Mouse (Mus musculus) large intestine, adult 2 months (tissue): ENCODE data around the gene Mcat. TPM values are rescaled to one million over a fixed set of nuclear protein-coding genes. Genes with fewer than 3 reads are reported as not detected.

Experiments
- DNase-seq: peaks from one replicate; pipeline ENCODE4 v3.0.0-alpha.2; 2012; ENCODE audit warnings: low read depth, low spot score
- WGBS: fragments of 180-500 bp; shearing (Covaris S2); methylation state at CpG from one replicate; pipeline ENCODE4 v1.1.7; 2018; 5-methylcytosine and 5-hydroxymethylcytosine counted together
- polyA plus RNA-seq: library from polyadenylated mRNA; depleted of rRNA; stranded (reverse); fragments of >200 nt; gene quantifications from 2 replicates; pipeline ENCODE4 v1.2.3, GENCODE M21; 2012

Mcat gene
- polyA plus RNA-seq, 1 experiment, result 18.0 TPM

DNA sequence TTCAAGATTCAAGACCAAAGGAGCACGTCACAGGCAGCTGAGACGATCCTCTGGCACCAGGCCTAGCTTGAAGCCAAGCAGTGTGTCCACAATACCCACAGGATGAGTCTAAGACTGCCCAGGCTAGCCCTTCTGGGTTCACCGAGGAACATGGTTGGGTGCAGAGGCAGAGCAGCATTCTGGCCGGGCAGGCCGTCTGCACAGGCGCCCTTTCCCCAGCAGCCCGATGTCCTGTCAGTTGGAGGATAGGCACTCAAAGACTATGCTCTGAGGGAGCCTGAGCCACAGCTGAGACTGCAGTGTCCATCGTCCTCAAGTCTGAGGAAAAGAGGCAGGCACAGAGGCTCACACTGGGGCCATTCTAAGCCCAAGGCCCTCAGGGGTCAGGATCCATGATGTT, 16.4 kb downstream of the Mcat start:
- DNase-seq, result no peak
- WGBS, result 93% methylated on average over 8 of the region's 8 CpGs

DNA sequence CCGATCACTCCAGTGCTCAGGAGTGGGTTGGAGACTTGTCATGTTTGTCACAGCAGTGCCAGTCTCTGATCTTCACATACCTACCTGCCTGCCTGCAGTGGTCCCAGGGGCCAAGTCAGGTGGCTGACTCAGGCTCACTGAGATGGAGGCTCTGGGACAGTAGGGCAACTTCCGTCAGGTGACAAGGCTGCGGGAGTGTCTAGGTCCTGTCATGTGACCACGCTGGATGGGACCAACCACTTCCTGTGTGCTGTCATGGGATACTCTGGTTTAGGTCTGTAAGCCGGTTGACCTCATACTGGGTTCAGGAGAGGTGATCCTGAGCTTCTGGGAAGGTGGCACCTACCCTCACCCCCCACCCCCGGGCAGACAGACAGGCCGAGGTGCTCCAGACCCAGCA, 17.6 kb downstream of the Mcat start:
- no peak for DNase-seq
- 88% methylated on average over 7 of the region's 7 CpGs for WGBS

DNA sequence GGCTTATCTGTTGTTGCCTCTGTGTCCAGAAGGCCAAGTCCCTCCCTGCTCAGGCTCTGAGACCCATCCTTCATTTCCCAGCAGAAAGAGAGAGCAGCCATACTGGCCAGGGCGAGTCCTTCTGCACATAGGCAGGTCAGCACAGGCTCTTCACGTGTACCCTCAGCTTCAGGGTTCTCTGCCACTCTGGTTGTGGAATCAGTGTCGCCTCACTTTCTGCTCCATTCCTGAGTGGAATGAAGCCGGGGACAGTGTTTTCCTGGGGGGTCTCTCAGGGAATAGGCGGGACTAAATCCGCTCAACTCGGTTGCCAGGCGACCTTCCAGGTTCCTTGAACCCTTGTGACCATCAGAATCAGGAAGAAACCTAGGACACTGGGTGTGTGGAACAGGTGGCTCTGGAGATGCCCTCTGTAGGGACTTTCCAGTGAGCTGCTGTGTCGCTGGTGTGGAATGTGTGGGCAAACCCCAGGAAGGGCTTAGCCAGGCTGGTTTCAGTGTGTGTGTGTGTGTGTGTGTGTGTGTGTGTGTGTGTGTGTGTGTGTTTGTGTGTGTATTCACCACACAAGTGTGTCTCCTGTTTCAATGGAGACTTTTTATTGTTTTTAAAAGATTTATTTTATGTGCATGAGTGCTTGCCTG, 21.8 kb downstream of the Mcat start:
- no peak for DNase-seq
- WGBS, result 66% methylated on average over 9 of the region's 9 CpGs

DNA sequence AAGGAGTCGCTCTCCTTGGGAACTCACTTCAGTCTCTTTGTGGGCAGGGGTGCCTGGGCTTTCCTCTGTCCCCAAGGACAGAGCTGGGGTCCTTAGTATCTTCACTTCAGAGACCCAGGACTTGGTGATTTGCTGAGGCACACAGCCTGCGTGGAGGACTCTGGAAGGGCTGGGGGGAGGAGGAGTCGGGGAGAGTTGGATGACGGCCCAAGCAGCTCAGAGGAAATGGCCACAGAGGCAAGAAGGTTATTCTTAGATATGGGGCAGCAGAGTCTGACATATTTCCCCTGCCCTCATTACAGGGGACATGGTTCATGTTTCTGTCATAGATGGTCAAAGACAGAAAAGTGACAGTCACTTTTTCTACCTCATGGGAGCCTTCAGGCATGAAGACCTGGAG, 23.7 kb downstream of the Mcat start:
- no peak for DNase-seq
- WGBS, result 46% methylated on average over 4 of the region's 4 CpGs

DNA sequence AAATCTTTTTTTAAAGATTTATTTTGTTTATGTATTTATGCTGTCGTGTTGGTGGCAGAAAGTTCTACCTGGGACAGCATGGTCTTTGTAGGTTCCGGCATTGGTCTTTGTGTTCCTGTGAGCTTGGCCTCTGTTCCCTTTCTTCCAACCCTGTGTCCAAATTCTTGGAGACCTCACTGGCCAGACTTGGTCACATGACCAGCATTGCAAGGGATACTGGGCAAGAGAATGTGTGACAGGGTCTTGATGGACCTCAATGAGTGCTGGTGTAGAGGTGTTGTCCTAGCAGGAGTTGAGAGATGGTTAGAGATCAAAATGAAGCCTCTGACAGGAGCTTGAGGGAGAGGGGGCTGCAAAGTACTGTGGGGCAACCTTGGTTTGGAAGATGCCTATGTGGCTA, 24.7 kb downstream of the Mcat start:
- DNase-seq, result no peak
- 93% methylated on average over 2 of the region's 2 CpGs for WGBS

DNA sequence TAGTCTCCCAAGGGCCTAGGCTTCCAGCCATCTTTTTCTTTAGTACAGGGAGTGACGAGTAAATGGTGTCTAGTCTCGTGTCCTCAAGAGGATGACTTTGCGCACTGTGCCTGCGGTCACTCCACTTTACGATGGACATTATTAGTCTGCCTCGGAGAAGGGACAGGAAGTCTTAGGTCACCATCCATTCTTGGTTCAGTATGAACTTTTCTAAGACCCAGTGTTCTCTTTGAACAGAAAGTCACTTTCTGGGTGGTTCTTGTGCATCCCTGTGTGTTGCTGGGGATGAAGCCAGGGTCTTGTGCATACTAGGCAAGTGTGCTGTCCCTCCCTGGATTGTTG, 27.7 kb downstream of the Mcat start:
- 45% methylated on average over 6 of the region's 6 CpGs for WGBS

DNA sequence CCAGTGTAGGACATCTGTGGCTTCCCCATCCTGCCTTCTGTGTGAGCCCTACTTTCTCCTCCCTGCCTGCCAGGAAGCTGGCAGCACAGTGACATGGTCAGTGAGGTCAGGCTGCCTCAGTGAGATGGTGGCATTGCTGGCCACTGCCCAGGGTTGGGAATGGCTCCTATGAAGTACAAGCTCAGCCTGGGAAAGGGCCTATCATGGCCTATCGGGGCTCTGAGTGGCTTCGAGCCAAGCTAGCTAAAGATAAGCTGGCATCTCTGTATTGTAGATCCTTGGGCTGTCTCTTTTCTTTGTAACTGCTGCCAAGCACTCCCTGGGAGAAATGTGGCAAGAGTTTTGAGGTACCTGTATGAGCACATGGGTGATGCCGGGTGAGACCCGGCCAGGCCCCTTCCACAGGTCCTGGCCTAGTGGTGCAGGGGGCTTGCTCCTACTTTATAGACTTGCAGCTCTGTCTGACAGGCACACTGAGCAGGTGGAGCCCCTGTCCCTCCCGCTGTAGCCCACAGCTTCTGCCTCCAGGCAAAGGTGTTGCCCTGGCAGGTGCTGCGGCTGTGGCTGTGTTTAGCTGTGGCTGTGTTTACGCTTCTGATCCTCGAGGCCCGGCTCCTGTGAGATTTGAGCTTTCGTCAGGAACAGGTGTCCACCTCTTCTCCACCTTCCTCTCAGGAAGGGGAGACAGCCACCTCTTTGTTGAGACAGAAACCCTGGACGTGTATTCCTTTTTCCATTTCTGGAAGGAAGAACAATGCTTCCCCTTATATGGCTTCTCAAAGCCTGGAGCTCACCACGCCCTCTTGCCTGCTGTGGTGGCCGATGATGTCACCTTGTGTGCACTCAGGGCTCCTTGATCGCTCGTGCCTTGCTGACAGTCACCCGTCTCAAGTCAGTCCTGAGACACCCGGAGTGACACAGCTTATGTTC, 28.4 kb downstream of the Mcat start:
- whole genome bisulfite sequencing, result 21% methylated on average over 17 of the region's 17 CpGs
- no peak for DNase-seq

More for the DNA sequence above, 27.7 kb downstream of the Mcat start:
- no peak for DNase-seq

DNA sequence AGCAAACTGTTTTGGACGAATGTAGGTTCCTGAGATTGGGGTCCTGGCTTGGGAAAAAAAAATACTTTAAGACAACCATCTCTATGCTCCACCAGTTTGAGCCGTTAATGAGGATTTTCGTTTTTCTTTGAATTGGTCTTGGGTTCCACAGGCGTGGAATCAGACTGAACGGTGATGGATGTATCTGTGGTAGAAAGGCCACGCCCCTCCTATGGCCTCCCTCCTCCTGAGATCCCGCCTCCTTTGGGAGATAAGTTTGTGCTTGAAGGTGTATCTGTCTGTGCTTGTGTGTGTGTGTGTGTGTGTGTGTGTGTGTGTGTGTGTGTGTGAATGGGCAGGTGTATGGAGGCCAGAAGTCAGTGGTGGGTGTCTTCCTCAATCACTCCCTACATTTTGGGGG, 31.0 kb downstream of the Mcat start:
- 86% methylated on average over 7 of the region's 7 CpGs for WGBS
- DNase-seq, result no peak

DNA sequence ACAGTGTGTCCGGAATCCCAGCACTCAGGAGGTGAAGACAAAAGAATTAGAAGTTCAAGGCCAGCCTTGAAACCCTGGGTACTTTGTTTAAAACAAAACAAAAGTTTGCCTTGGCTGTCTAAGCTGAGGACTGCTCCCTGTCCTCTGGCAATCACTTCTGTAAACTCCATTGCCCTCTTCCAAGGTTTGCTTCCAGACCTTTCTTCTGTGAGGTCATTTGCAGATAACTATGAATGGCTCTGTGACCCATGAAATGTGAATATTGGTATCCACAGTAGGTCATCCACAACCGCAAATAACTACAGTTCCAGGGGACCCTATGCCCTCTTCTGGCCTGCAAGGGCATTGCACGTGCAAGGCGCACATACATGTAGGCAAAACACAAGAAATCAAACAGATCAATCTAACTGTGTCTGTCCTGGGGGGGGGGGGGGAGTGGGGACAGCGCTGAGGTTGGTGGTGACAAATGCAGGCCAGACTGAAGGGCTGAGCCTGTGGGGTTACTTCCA, 31.6 kb downstream of the Mcat start:
- DNase-seq, result no peak
- 89% methylated on average over 5 of the region's 5 CpGs for WGBS

DNA sequence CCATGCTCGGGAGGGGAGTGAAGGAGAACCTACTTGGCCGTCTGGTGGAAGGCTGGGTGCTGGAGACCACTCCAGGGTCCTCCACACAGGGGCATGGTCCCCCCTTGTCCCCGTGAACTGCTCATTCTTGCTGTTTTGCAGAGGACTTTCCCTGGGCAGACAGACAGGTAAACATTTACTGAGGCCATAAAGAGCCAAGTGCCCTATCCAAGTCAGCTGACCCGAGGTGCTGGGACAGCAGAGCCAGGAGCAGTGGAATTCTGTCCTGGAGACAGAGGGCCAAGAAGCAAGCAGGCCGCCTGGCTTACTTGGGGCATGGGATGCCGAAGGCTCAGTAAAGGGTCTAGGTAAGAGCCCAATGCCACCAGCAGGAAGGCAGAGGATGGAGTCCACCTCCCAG, 32.9 kb downstream of the Mcat start:
- no peak for DNase-seq

DNA sequence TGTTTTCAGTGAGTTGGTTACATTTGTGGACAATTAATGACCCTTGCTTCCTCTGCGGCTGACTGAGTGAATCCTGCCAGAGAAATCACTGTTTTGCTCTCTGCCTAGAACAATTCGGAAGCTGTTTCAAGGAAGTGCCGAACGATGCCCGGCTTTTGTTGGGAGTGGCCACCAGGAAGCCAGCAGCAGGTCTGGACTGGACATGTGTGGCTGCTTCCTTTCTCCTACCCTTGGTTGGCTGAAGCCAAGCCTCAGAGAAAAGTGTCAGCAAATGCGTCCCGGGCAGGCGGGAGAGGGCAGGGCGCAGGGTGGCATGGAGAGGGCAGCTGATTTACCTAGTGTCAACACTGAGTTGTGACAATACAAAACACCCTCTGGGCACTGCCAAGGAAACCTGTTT, 33.4 kb downstream of the Mcat start:
- no peak for DNase-seq
- 16% methylated on average over 9 of the region's 9 CpGs for WGBS

More for the DNA sequence above, 32.9 kb downstream of the Mcat start:
- whole genome bisulfite sequencing, result 26% methylated on average over 6 of the region's 6 CpGs

DNA sequence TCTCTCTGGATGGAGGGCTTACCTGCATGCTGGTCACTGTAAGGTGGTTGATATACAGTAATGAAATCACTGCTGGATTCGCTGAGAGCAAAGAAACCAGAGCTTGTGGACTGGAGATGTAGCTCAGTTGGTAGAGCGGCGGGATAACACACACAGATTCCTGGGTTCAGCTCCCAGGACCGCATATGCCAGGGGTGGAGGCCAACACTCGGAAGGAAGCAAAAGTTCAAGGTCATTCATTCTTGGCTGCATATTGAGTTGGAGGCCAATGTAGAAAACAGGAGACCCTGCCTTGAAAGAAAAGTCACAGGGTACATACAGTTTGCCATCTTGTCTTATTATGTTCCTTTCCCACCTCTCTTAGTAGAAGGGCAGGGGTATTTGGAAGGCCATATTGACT, 33.8 kb downstream of the Mcat start:
- WGBS, result 60% methylated on average over 5 of the region's 5 CpGs
- DNase-seq, result no peak

DNA sequence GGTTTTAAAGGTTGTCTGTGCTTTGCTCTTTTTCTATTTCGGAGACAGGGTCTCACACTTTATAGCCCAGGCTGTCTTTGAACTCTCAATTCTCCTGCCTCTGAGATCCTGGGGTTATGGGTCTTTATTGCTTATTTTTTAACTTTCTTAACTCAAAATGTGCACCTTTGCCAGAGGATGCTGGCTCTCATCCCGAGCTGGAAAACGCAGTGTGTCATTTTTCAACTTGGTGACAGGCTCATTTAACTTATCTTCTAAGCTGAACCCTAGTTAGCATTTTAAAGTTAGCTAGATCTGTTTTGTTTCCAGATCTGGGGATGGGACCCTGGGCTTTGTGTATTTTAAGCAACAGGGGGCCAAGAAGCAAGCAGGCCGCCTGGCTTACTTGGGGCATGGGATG, 34.7 kb downstream of the Mcat start:
- DNase-seq, result no peak
- WGBS, result 83% methylated on average over 4 of the region's 4 CpGs

DNA sequence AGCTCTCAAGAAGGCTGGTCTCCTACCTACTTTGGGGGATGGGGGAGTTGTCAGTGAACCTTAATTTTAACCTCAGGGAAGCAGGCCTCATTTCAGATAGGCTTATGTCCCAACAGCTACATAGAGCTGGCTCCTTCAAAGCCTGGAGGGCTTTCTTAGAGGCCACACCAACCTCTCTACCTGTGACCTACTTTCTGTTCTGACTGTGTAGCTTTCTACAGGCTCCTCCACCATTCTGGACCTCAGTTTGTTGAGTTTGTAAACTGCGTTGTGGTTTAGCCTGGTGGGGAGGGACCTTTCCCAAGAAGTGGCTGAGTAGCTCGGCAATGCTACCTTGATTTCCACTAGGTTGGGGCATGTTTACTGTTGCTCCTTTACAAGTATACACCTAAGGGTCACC, 35.8 kb downstream of the Mcat start:
- DNase-seq, result no peak
- 61% methylated on average over 2 of the region's 2 CpGs for WGBS

DNA sequence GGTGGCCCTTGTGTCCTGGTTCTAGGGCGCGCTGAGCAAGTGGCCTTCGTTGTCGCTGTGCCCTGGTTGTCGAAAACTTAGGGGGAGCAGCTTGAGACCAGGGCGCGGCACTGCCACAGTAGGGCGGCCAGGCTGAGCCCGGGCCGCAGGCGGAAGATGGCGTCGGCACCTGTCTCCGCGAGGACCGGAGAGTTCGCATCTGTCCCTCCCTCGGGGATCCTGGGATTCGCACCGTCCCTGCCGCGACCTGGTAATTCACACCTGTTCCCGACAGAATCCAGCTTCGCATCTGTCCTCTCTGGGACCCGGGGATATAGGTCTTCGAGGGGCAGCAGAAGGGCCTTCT, 36.5 kb downstream of the Mcat start:
- no peak for DNase-seq
- WGBS, result 2% methylated on average over 26 of the region's 26 CpGs

DNA sequence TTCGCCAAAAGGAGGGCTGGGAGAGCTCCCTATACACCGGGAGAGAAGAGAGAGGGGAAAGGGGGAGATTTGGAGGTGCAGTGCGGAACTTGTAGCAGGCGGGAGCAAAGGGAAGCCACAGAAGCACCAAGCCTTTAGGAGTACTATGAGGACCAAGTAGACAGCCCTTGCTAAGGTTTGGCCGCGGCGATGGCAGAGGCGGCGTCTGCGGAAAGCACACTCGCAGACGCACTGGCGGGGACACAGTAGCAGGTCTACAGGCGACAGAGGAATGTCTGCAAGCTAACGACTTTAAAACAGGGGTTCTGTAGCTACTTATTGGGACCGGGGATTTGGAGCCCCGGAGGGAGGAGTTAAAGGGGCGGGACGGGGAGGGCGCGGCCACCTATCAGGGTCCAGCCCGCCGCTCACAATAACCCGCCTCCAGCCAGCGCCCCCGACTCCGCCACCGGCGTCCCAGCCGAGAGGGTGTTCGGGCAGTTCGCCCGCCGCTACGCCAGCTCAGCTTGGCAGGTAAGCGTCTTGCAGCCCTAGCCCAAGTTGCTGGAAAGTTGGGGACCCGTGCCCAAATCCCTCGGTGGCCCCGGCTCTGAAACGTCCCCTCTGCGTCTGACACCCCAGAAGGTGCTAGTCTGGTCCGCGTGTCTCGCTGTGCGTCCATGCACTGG, 37.0 kb downstream of the Mcat start, which contains the start of gene Bik:
Bik (plus strand) TSS at position 439 of the 668 bp plus-strand sequence.
- DNase-seq, result no peak
- WGBS, result under 1% methylated on average over 45 of the region's 45 CpGs

DNA sequence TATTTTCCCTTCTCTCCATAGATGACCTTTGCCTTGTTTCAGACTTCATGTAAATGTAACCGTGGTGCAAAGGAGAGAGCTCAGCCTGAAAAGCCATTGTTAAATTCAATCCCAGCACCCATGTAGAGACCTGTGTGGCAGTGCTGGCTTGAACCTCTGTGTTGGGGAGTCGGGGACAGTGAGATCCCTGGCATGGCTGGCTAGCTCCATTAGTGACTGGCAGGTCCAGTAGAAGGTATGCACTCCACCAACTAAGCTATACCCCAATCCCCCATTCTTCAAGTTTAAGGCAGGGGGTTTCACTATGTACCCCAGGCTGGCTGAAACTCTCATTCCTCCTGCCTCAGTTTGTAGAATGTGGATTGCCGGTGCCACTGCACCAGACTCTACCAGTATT, 39.3 kb downstream of the Mcat start:
- DNase-seq, result no peak
- 82% methylated on average over 3 of the region's 3 CpGs for WGBS

DNA sequence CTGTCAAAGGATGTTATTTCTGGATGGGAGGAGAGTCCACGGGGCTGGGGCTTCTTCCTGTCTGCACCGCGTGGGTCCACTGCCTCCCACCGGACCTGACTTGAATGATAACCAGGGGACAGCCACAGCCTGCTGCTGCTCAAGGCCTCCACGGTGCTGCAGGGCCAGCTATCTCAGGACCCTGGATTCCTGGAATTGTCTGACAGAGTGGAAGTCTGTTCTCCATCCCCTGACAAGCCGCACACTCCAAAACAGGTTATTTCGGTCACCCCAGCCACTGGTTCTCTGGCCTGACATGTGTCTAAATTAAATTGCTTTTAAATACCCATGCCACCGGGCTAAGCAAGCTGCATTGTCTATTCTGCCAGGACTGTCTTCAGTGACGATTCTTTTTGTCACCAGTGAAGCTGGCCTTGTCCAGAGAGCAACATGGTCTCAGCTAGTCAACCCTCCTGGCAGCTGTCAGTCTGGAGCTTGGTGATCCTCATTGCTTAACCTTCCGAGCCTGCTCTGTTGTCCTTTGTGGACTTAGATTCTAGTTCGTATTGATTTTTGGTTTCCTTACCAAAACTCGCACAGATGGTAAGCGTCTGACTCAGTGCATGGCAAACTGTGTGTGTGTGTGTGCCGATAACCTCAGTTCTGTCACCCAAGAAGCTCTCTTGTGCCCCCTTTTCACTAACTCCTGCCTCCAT, 39.8 kb downstream of the Mcat start:
- no peak for DNase-seq
- 77% methylated on average over 14 of the region's 14 CpGs for WGBS

DNA sequence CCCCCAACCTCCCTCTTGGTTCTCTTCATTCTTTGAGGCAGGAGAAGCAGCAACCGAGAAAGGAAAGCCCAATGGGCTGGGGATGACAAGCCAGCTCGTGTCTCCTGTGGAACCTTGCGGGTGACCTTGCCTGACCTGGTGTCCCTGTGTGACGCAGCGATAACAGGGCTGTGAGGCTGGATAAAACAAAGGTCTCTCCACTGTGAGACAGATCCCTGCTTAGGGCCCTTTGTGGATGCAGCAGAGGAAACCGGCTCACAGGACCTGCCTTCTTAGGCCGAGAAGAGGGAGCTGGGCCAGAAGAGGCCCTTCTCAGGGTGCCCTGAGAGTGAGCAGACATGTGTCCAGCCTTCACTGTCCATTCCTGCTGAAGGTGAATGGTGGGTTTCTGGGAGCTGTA, 40.4 kb downstream of the Mcat start:
- WGBS, result 74% methylated on average over 7 of the region's 7 CpGs
- DNase-seq, result no peak

DNA sequence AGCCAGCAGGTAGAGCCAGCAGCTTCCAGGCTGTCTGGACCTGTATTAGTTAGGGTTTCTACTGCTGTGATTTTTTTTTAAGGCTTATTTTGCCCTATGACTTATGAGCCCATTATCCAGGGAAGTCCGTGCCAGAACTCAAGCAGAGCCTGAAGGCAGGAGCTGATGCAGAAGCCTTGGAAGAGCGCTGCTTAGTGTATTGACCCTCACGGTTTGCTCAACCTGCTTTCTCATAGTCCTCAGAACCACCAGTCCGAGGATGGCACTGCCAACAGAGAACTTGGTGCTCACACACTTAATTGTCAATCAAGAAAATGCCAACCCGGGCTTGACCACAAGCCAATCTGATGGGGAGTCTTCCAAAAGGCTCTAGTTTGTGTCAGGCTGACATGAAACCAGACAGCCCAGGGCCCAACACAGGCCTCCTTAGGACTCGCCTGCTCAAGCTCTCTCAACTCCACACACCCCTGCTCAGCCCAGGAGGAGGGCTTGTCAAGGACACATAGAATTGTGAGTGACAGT, 42.7 kb downstream of the Mcat start:
- no peak for DNase-seq
- WGBS, result 80% methylated on average over 6 of the region's 6 CpGs
